Mouse (Mus musculus) ovary, postnatal 10 days (tissue): ENCODE measurements at regions not wholly inside any gene's neighbourhood (a gene's known extent, or its start where the extent isn't known, plus 50 kb on each side); places are given as distances from the start of the nearest gene placed in this dataset.

Source experiments
- DNase-seq: peaks from one replicate; pipeline ENCODE4 v3.0.0; 2022; ENCODE audit warnings: low spot score

- DNase-seq, result no peak
These were observed 91.5 kb downstream of the Fam84b start for GRCm38 (mm10) chr15:60762071-60762470.

GRCm38 (mm10) chr15:60760015-60760437 is 93.6 kb downstream of the Fam84b start:
- DNase-seq, result peak; percentile 26

GRCm38 (mm10) chr15:60754246-60754645 is 99.3 kb downstream of the Fam84b start:
- no peak for DNase-seq

- no peak for DNase-seq
These were observed 114.0 kb downstream of the Fam84b start for GRCm38 (mm10) chr15:60739598-60739997.

GRCm38 (mm10) chr15:60738258-60738657 is 115.3 kb downstream of the Fam84b start:
- no peak for DNase-seq

GRCm38 (mm10) chr15:60732416-60732815 is 121.2 kb downstream of the Fam84b start:
- DNase-seq, result no peak

GRCm38 (mm10) chr15:60728754-60729153 is 124.8 kb downstream of the Fam84b start:
- no peak for DNase-seq

- no peak for DNase-seq
These were observed 125.2 kb downstream of the Fam84b start for GRCm38 (mm10) chr15:60728337-60728736.

GRCm38 (mm10) chr15:60719332-60719731 is 134.2 kb downstream of the Fam84b start:
- no peak for DNase-seq

GRCm38 (mm10) chr15:60708678-60709077 is 144.9 kb downstream of the Fam84b start:
- no peak for DNase-seq

- DNase-seq, result no peak
These were observed 147.6 kb downstream of the Fam84b start for GRCm38 (mm10) chr15:60706009-60706408.

- DNase-seq, result no peak
These were observed 152.3 kb downstream of the Fam84b start for GRCm38 (mm10) chr15:60701273-60701672.

- no peak for DNase-seq
These were observed 158.8 kb downstream of the Fam84b start for GRCm38 (mm10) chr15:60694746-60695145.

- DNase-seq, result no peak
These were observed 159.7 kb downstream of the Fam84b start for GRCm38 (mm10) chr15:60693751-60694500.

- DNase-seq, result no peak
These were observed 160.6 kb downstream of the Fam84b start for GRCm38 (mm10) chr15:60692718-60693597.

GRCm38 (mm10) chr15:60692149-60692548 is 161.4 kb downstream of the Fam84b start:
- no peak for DNase-seq

GRCm38 (mm10) chr15:60677397-60677796 is 176.2 kb downstream of the Fam84b start:
- no peak for DNase-seq

- DNase-seq, result no peak
These were observed 196.0 kb downstream of the Fam84b start for GRCm38 (mm10) chr15:60657572-60657971.

GRCm38 (mm10) chr15:60655113-60655512 is 198.5 kb downstream of the Fam84b start:
- DNase-seq, result no peak

GRCm38 (mm10) chr15:60649252-60649651 is 204.3 kb downstream of the Fam84b start:
- no peak for DNase-seq

GRCm38 (mm10) chr15:60641770-60642169 is 211.8 kb downstream of the Fam84b start:
- no peak for DNase-seq

- DNase-seq, result no peak
These were observed 220.1 kb downstream of the Fam84b start for GRCm38 (mm10) chr15:60633457-60633850.
